Mouse (Mus musculus): ENCODE data around the gene Usp50.

GRCm38 (mm10) chr2:126743389-126743788, 39.9 kb downstream of the Usp50 start:
- TF ChIP-seq RAD21 (IDR thresholded peaks at IDR 0.05; ENCODE audit: low read depth, low read length): no peak
- no peak for TF ChIP-seq ZMIZ1 (IDR thresholded peaks at IDR 0.05; ENCODE audit: low read depth, low read length)
- no peak for TF ChIP-seq ZC3H11A (IDR thresholded peaks at IDR 0.05; ENCODE audit: low read depth, low read length)
- TF ChIP-seq ZKSCAN1 (IDR thresholded peaks at IDR 0.05; ENCODE audit: borderline replicate concordance, low read depth, low read length): no peak
- TF ChIP-seq GABPA (IDR thresholded peaks at IDR 0.05; ENCODE audit: insufficient replicate concordance, low read depth, low read length): no peak
- no peak for TF ChIP-seq POLR2A (IDR thresholded peaks at IDR 0.05; ENCODE audit: low read depth, low read length)
- TF ChIP-seq EP300 (IDR thresholded peaks at IDR 0.05; ENCODE audit: low read length): no peak
- no peak for TF ChIP-seq CTCF (conservative IDR thresholded peaks at IDR 0.05 in 1 of 2, IDR thresholded peaks at IDR 0.05 in 1 of 2; ENCODE audit: low read depth in 2 of 2, low read length in 2 of 2)
- TF ChIP-seq NRF1 (IDR thresholded peaks at IDR 0.05; ENCODE audit: low read depth, low read length): no peak
- TF ChIP-seq MAFK (IDR thresholded peaks at IDR 0.05; ENCODE audit: insufficient replicate concordance, low read length): no peak
